Mouse (Mus musculus): ENCODE results near the gene Olfr1263.

DNA sequence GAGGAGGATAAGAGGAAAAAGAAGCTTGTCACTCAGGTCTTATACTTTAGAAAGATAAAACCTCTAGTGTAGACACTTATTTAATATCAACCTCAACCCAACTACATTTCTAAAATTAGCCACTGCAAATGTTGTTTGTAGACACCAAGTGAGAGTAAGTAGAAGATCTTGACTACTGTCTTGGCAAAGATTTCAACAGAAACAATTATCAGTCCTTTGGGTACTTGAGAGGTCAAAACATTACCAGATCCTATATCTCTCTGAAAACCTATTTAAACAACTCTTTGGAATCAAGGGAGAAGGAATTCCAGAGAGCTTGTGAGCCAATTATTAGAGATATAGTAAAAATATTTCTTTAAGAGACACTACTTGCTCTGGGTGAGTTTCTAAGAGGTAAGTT lies 21.0 kb upstream of the Olfr1263 start, which contains the start of gene Olfr1261:
- TF ChIP-seq CTCF (IDR thresholded peaks at IDR 0.05; ENCODE audit: control insufficient read depth, insufficient read depth, insufficient read length) (no peak), MAX (IDR thresholded peaks at IDR 0.05) (no peak), CEBPB (IDR thresholded peaks at IDR 0.05; ENCODE audit: low read depth) (no peak)

All from C2C12 (cell line).